Mouse (Mus musculus) left cerebral cortex, postnatal 25 days (tissue): ENCODE measurements at regions not wholly inside any gene's neighbourhood (a gene's known extent, or its start where the extent isn't known, plus 50 kb on each side); places are given as distances from the start of the nearest gene placed in this dataset.
A peak's percentile ranks its signal among the peaks of the same experiment; 100 is the strongest.

Experiments used
- DNase-seq, 2 experiments: peaks; one replicate each; pipeline ENCODE4 v3.0.0; 2022; ENCODE audit warnings: low spot score in 2 of 2, mixed read lengths in 1 of 2
- intact Hi-C: fragments of 180-260 bp; cut with DNase I; formaldehyde crosslinking; loops from one replicate; pipeline ENCODE4 v1.15.1; 2025

DNA sequence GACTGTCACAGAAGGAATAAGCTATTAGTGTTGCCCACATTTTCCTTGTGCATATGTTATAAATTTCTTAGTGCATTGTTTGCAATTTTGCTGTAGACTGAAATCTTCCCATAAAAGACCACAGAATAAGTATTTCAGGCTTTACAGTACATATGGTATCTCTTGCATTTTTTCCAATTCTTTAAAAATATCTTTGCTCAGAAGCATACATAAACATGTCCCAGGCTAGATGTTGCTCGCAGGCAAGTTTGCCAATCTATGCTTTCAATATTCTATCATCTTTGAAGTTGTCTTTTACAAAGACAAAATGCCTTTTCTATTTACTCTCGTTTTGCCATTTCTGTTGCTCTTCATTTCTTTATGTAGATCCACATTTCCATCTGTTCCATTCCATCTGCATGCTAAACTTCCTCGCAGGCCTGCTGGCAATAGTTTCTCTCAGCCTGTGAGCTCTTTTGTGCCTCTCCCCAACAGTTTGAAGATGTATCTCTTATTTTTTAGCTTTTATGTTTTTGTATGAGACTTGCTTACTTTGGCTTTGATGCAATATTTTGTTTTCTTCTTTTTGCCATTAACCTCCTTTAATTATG, 120.0 kb upstream of the Cdr1 start:
- DNase-seq, result peak; percentile 1 to 62
- intact Hi-C loops, result loop anchor here (10.0 kb wide), 1 partner anchor 131 kb away; no protein-coding TSS in a partner anchor

- intact Hi-C loops, result loop anchor here (10.0 kb wide), 1 partner anchor 130 kb away; no protein-coding TSS in a partner anchor
- peak in 1 of 2 experiments; percentile 12 for DNase-seq
Measured at GRCm38 (mm10) chrX:61304464-61304863, 119.1 kb upstream of the Cdr1 start.
